Mouse (Mus musculus) kidney, adult 2 months (tissue): ENCODE data around the gene Slc1a1.

Source experiments
- CTCF ChIP-seq: fragments of 200-500 bp; conservative IDR thresholded peaks from 2 replicates; pipeline ENCODE4 v1.5.1; 2011; ENCODE audit warnings: low read depth, mild to moderate bottlenecking, control low read depth, low read length, moderate library complexity, mixed read lengths; ENCODE audit not compliant: insufficient read depth, insufficient read length
- POLR2A ChIP-seq: fragments of 200-500 bp; IDR thresholded peaks from one replicate; pipeline ENCODE4 v1.6.1; 2011; ENCODE audit warnings: low read depth, low read length, control low read depth

GRCm38 (mm10) chr19:28800448-28800847 is 34.4 kb upstream of the Slc1a1 start:
- TF ChIP-seq CTCF = no peak
- no peak for TF ChIP-seq POLR2A
